Mouse (Mus musculus): ENCODE measurements around the gene Sec1. TPM values are rescaled to one million over a fixed set of nuclear protein-coding genes. Genes with fewer than 3 reads are reported as not detected.

Sec1 gene
- polyA plus RNA-seq, 1 experiment from 2014 or later: 0.83 TPM

DNA sequence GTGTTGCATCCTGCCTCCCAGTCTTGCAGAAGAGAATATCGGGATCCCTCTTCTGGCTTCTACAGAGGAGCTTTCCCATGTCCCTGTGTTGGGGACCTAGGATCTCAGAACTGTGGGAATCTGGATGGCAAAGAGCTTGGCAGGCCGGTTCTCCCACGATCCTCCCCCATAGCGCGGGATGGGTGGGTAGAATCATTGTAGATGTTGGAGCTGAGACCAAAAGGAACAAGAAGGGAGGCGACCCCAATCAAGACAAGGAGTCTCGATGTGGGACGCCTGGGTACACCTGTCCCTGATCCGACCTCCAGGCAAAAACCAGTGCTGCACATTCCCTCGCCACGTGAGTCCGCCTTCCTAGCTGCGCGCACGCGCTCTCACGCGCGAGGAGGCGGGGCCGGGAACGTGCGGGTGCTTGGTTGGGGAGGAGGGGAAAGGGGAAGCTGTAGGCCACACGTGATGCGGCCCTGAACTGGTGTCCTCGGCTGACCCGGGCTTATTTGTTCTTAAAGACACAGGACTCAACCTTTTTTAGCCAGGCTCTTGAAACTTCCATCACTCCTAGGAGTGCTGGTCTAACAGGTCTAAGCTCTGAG is 13.3 kb upstream of the Sec1 start:
- no peaks in the 10 kb centered on the region for H3K27me3 ChIP-seq (ENCODE audit: low read depth, poor library complexity, severe bottlenecking)
- DNase-seq (ENCODE audit: low spot score): peak; percentile 92
- WGBS: under 1% methylated on average over 27 of the region's 27 CpGs
- no peaks in the 10 kb centered on the region for H3K9me3 ChIP-seq (replicated peaks)
- H3K27ac ChIP-seq: peak overlapping the region; percentile 90
- peaks cover 65% of the 10 kb centered on the region for H3K4me1 ChIP-seq
- H3K4me3 ChIP-seq: peak overlapping the region; percentile 81
- peaks cover 31% of the 10 kb centered on the region for H3K36me3 ChIP-seq

DNA sequence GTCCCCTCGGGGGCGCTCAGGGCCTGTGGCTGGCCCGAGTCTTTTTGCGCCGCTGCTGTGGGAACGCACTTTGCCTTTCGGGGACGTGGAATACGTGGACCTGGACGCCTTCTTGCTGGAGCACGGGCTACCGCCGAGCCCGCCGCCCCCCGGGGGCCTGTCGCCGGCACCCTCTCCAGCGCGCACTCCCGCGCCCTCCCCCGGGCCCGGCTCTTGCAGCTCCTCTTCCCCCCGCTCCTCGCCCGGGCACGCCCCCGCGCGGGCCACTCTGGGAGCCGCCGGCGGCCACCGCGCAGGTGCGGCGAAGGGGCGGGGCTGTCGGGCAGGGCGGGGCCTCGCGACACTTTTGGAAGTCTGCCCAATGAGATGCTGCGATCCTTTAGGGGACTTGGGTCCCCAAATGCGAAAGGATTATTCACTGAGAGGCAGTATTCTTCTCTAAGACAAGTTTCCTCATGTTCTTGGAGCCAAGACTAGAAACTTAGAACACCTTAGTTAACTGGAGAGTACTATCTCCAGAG is 12.6 kb upstream of the Sec1 start:
- Histone ChIP-seq H3K9me3 (replicated peaks) (no peaks in the 10 kb centered on the region), H3K4me3 (peak overlapping the region; percentile 81), H3K27ac (peak overlapping the region; percentile 90), H3K36me3 (peaks cover 24% of the 10 kb centered on the region), H3K27me3 (ENCODE audit: low read depth, poor library complexity, severe bottlenecking) (0 out of 2 replicates have a peak, but pooled peaks cover under 1% of the 10 kb centered on the region), H3K4me1 (peaks cover 65% of the 10 kb centered on the region)
- DNase-seq (ENCODE audit: low spot score): peak; percentile 93
- 2% methylated on average over 45 of the region's 45 CpGs for WGBS

DNA sequence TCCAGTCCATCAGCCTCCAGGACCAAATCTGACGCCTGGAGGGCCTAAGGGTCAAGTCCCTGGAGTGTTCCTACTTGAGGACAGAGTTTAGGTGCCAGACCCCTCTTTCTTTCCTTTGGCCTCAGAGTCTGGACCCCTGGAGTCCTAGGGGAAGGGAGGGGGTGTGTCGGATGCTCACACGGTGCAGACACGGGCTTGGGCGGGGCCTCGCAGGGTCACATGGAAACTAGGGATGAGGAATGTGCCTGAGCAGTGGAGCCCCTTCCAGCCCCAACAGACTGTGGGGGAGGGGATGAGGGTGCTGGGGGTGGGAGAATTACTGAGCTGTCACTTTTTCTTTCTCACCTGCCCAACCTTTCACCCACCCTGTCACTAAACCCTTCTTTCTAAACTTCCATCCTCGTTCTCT is 11.7 kb upstream of the Sec1 start:
- peak overlapping the region; percentile 81 for H3K4me3 ChIP-seq
- H3K27me3 ChIP-seq (ENCODE audit: low read depth, poor library complexity, severe bottlenecking): peaks cover 7% of the 10 kb centered on the region; the same call in 1 of the 2 replicates
- DNase-seq (ENCODE audit: low spot score): peak; percentile 77
- 0% methylated on average over 7 of the region's 7 CpGs for WGBS
- H3K36me3 ChIP-seq: peaks cover 15% of the 10 kb centered on the region
- H3K27ac ChIP-seq: peak overlapping the region; percentile 90
- H3K9me3 ChIP-seq (replicated peaks): no peaks in the 10 kb centered on the region
- peaks cover 69% of the 10 kb centered on the region for H3K4me1 ChIP-seq

DNA sequence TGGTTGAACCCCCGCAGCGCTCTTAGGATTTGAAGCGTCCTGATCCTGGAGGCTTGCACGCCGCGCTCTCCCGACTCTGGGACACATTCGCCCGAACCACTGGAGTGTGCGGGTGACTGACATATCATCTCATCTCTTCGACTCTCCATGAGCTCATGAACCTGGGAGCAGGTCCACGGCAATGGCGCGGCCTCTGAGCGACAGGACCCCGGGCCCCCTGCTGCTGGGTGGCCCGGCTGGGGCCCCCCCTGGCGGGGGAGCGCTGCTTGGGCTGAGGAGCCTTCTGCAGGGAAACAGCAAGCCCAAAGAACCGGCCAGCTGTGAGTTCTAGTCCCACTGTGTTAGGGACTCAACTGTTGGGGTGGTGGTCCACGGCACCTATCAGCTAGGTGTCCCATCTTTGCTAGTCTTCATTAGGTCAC is 11.3 kb upstream of the Sec1 start:
- Histone ChIP-seq H3K9me3 (replicated peaks) (no peaks in the 10 kb centered on the region), H3K27ac (peak overlapping the region; percentile 90), H3K27me3 (ENCODE audit: low read depth, poor library complexity, severe bottlenecking) (peaks cover 12% of the 10 kb centered on the region), H3K4me1 (peaks cover 72% of the 10 kb centered on the region), H3K36me3 (peaks cover 10% of the 10 kb centered on the region), H3K4me3 (peak overlapping the region; percentile 81)
- peak; percentile 68 for DNase-seq (ENCODE audit: low spot score)
- 1% methylated on average over 21 of the region's 21 CpGs for WGBS

DNA sequence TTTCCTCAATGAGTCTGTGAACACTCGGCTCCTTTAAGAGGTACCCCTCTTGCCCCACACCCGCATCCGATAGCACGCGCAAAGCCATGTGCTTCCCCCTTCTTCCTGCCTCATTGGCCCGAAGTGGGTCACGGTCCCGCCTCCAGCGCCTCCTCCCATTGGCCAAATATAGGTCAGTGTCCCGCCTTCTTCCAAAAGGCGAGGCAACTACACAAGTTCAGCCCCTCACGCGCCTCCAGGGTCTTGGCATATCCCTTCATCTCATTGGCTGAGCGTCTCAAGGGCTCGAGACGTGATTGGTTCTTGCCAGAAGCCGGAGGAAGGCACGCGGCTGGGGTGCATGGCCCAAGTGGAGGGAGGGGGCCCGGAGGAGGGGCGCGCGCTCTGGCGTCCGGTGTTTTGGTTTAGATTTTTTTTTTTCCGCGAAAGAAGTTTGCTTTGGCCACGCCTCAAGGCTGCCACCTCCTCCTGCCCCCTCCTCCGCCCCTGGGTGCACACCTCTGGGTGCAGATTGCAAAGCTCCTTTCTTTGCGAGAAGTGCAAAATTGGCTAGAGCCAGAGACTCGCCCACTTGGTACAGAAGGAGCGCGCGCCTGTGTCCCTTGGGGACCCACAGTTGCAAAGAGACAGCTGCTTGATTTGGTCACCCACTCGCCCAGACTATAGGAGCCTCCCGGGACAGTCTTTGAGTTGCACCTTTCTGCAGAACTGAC is 10.7 kb upstream of the Sec1 start, which contains the start of gene Dbp:
Gene Dbp, plus strand, starts transcription at position 359 of the 713 bp plus-strand sequence.
- peak within 1 kb of the TSS; percentile 90 for H3K27ac ChIP-seq
- H3K4me1 ChIP-seq: peaks cover 78% of the 10 kb centered on the region
- no peaks in the 10 kb centered on the region for H3K9me3 ChIP-seq (replicated peaks)
- under 1% methylated on average over 36 of the region's 36 CpGs for WGBS
- peak; percentile 94 for DNase-seq (ENCODE audit: low spot score)
- H3K36me3 ChIP-seq: peaks cover 5% of the 10 kb centered on the region
- H3K27me3 ChIP-seq (ENCODE audit: low read depth, poor library complexity, severe bottlenecking): peaks cover 17% of the 10 kb centered on the region
- peak within 1 kb of the TSS; percentile 81 for H3K4me3 ChIP-seq

DNA sequence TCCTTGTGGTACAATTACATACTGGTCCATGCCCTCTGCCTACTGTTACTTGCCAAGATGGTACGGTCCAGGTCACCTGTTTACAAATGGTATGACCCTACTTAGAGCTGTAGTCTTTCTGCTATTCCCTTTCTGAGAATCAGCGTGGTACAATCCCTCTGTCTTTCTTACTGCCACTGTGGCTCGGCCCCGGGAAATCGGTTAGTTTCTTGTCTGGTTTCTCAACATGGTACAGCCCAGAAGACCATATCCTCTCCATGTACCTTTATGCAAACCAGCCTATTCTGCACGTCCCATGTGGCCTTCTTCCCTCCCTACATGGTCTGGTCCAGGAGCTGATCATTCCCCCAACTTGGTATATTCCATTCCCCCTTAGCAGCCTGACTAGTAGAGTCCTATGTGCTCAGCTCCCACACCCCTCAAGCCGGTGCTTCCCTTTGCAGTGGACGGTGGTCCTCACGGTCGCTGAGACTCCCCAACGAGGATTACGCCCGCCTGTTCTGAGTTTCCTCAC is 9.9 kb upstream of the Sec1 start:
- Histone ChIP-seq H3K4me3 (peak overlapping the region; percentile 81), H3K9me3 (replicated peaks) (no peaks in the 10 kb centered on the region), H3K36me3 (no peaks in the 10 kb centered on the region), H3K27me3 (ENCODE audit: low read depth, poor library complexity, severe bottlenecking) (peaks cover 25% of the 10 kb centered on the region), H3K27ac (peak overlapping the region; percentile 88), H3K4me1 (peaks cover 79% of the 10 kb centered on the region)
- peak; percentile 76 for DNase-seq (ENCODE audit: low spot score)
- under 1% methylated on average over 13 of the region's 13 CpGs for WGBS

DNA sequence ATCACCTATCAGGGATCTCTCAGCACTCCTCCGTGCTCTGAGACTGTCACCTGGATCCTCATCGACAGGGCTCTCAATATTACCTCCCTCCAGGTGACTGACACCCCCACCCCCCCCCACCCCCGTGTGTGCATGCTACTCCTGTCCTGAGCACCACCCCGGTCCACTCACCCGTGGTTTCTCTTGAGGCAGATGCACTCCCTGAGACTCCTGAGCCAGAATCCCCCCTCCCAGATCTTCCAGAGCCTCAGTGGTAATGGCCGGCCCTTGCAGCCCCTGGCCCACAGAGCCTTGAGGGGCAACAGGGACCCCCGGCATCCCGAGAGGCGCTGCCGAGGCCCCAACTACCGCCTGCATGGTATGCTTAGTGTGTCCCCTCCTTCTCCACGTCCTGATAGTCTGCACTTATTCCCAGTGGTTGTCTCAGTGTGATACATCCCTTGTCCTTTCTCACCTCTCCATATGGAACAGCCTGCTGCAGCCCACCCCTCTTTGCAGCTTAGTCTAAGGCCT is 9.4 kb upstream of the Sec1 start:
- no peak for DNase-seq (ENCODE audit: low spot score)
- peaks cover 74% of the 10 kb centered on the region for H3K4me1 ChIP-seq
- peaks cover 30% of the 10 kb centered on the region for H3K27me3 ChIP-seq (ENCODE audit: low read depth, poor library complexity, severe bottlenecking)
- H3K36me3 ChIP-seq: no peaks in the 10 kb centered on the region
- 40% methylated on average over 12 of the region's 12 CpGs for WGBS
- no peaks in the 10 kb centered on the region for H3K9me3 ChIP-seq (replicated peaks)
- peak overlapping the region; percentile 88 for H3K27ac ChIP-seq
- H3K4me3 ChIP-seq: peak overlapping the region; percentile 81

DNA sequence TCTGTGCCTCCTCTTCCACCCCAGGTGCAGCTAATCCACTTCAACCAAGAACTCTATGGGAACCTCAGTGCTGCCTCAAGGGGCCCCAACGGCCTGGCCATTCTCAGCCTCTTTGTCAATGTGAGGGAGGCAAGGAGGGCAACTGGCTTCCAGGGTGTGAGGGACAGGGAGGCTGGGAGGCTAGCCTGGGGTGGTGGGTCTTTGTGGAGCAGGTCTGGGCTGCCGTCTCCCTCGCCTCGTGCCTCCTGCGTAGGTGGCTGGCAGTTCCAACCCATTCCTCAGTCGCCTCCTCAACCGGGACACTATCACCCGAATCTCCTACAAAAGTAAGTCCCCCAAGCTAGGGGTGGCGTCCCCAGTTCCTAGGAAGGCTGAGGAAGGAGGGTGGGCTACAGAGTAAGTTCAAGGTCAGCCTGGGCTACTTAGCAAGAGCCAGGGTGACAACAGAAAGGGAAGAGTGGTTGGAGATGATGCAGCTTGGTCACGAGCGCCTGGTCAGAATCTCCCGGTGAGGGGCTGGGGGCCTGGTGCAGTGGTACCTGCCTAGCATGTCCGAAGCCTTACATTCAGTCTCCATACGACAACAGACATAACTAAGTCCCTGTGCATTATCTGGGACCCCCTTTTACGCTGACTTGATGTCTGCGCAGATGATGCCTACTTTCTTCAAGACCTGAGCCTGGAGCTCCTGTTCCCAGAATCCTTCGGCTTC is 8.8 kb upstream of the Sec1 start:
- H3K36me3 ChIP-seq: no peaks in the 10 kb centered on the region
- H3K4me1 ChIP-seq: peaks cover 68% of the 10 kb centered on the region
- H3K27ac ChIP-seq: peak overlapping the region; percentile 88
- peaks cover 37% of the 10 kb centered on the region for H3K27me3 ChIP-seq (ENCODE audit: low read depth, poor library complexity, severe bottlenecking)
- H3K4me3 ChIP-seq: peak overlapping the region; percentile 81
- H3K9me3 ChIP-seq (replicated peaks): no peaks in the 10 kb centered on the region
- no peak for DNase-seq (ENCODE audit: low spot score)
- 89% methylated on average over 17 of the region's 17 CpGs for WGBS

DNA sequence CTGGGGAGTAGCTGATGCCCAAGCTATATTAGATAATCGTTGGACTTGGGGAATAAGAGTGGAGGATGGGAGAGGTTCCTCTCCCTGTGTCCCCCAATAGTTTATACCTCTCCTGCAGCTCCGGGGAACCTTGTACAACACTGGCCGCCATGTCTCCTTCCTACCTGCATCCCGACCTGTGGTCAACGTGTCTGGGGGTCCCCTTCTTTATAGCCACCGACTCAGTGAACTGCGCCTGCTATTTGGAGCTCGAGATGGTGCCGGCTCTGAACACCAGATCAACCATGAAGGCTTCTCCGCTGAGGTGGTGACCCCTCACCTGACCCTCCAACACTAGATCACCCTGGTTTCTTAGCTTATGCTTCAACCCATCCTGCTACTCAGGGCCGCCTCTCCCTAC is 8.1 kb upstream of the Sec1 start:
- Histone ChIP-seq H3K9me3 (replicated peaks) (no peaks in the 10 kb centered on the region), H3K27me3 (ENCODE audit: low read depth, poor library complexity, severe bottlenecking) (peaks cover 40% of the 10 kb centered on the region), H3K4me1 (peaks cover 61% of the 10 kb centered on the region), H3K4me3 (no peak overlapping the region), H3K36me3 (no peaks in the 10 kb centered on the region), H3K27ac (no peak overlapping the region)
- WGBS: 94% methylated on average over 11 of the region's 11 CpGs
- DNase-seq (ENCODE audit: low spot score): no peak

DNA sequence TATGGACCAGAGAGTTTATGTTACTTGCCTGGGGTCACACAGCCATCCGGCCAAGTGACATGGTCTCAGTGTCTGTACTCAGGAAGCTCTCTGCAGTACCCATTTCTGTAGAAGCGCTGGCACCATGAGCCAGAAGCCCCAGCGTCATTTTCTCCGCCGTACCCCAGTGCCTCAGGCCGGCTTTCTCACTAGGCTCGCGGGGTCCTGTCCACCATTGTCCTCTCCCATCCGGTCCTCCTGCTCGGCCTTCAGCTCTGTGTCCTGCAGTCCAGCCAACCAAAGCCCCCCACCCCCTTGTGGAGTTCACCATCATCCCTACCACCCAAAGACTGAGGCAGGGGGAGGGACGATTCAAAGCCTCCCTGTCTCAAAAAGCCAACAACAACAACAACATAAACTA is 7.4 kb upstream of the Sec1 start:
- Histone ChIP-seq H3K4me1 (peaks cover 54% of the 10 kb centered on the region), H3K9me3 (replicated peaks) (no peaks in the 10 kb centered on the region), H3K27ac (no peak overlapping the region), H3K4me3 (peak overlapping the region; percentile 51; the same call in 1 of the 2 replicates), H3K36me3 (no peaks in the 10 kb centered on the region), H3K27me3 (ENCODE audit: low read depth, poor library complexity, severe bottlenecking) (peaks cover 40% of the 10 kb centered on the region)
- no peak for DNase-seq (ENCODE audit: low spot score)
- WGBS: 89% methylated on average over 11 of the region's 11 CpGs

DNA sequence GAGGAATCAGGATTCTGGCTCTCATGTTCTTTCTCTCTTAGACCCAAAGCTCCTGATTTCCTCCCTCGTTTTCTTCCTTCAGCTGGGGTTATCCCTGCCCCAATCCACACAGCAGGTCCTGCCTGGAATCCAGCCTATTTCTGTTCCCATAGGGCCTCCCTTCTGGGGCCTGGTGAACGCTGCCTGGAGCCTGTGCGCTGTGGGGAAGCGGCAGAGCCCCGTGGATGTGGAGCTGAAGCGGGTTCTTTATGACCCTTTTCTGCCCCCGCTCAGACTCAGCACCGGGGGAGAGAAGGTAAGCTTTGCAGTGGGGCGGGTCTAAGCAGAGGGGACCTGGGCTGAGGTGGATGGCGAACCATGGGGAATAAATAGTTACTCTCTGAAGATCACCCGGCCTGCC is 6.9 kb upstream of the Sec1 start:
- H3K27me3 ChIP-seq (ENCODE audit: low read depth, poor library complexity, severe bottlenecking): peaks cover 40% of the 10 kb centered on the region
- peak overlapping the region; percentile 51 for H3K4me3 ChIP-seq
- no peaks in the 10 kb centered on the region for H3K9me3 ChIP-seq (replicated peaks)
- H3K27ac ChIP-seq: peak overlapping the region; percentile 59; the same call in 1 of the 2 replicates
- no peaks in the 10 kb centered on the region for H3K36me3 ChIP-seq
- H3K4me1 ChIP-seq: peaks cover 49% of the 10 kb centered on the region
- WGBS: 34% methylated on average over 11 of the region's 11 CpGs
- no peak for DNase-seq (ENCODE audit: low spot score)

DNA sequence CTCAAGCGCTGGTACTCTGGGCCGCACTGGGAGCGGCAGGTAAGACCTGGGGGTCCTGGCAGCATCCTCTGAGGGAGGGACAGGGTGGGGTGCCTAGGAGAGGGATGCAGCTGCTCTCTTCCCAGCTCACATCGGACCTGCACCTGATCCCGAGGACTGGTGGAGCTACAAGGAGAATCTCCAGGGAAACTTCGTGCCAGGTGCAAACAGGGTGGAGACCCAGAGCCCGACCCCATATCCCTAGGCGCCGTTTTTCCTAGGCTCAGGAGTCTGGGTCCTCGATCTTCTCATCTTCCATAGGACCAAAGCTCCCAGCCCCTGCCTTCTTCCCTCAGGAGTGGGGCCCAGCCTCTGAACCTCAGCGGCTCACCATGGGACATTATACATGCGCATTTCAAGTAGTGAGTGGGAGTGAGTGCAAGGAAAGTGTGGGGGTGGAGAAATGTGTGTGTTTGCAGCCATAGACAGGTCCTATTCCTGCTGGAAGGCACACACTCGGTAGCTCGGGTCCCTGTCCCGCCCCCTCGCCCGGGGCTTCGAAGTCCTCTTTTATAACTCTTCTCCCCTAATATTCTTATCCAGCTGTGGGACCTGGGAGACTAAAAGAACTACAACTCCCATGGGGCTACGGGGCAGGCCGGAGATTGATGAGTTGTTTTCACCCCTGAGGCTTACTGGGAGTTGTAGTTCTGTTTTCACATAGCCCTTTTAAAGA is 6.3 kb upstream of the Sec1 start:
- Histone ChIP-seq H3K4me1 (peaks cover 47% of the 10 kb centered on the region), H3K9me3 (replicated peaks) (no peaks in the 10 kb centered on the region)
- DNase-seq (ENCODE audit: low spot score): peak; percentile 73

More for the DNA sequence above, 6.3 kb upstream of the Sec1 start:
- peak overlapping the region; percentile 72 for H3K27ac ChIP-seq
- peaks cover 40% of the 10 kb centered on the region for H3K27me3 ChIP-seq (ENCODE audit: low read depth, poor library complexity, severe bottlenecking)
- H3K4me3 ChIP-seq: peak overlapping the region; percentile 51
- WGBS: under 1% methylated on average over 20 of the region's 20 CpGs
- no peaks in the 10 kb centered on the region for H3K36me3 ChIP-seq
